Comparison of ENCODE assay signal across 14 mouse cellular contexts in genomic region chr1:19088078-19088477, GRCm38 (mm10). TPM values are rescaled to one million over a fixed set of nuclear protein-coding genes. Genes with fewer than 3 reads are reported as not detected.
DNase-seq lines count a peak whose midpoint lies in the region; ATAC-seq lines count a peak whose summit lies in the region.
"Had no signal": no experiment of that assay in that cellular context is flagged by ENCODE, and none has a peak within 500 bp of the region (broad histone marks: within the 10 kb centered on the region; RNA-seq: fewer than 3 reads in every experiment).

No protein-coding gene starts in this region.

- no peak overlapping the region for H3K4me2 ChIP-seq in hindbrain, embryonic 11.5 days (replicated peaks; ENCODE audit: low read depth, low read length)
- peak overlapping the region; percentile 15; the same call in 1 of the 2 replicates for H3K4me2 ChIP-seq in midbrain, embryonic 13.5 days (replicated peaks)
- H3K4me2 ChIP-seq: embryonic facial prominence, embryonic 15.5 days; liver, embryonic 12.5 days had no signal

- H3K36me3 ChIP-seq in hindbrain, embryonic 11.5 days (ENCODE audit: control insufficient read depth, insufficient read depth, low read length) = no peaks in the 10 kb centered on the region
- no peaks in the 10 kb centered on the region for H3K36me3 ChIP-seq in hindbrain, embryonic 10.5 days
- no peaks in the 10 kb centered on the region for H3K36me3 ChIP-seq in midbrain, embryonic 13.5 days
- H3K36me3 ChIP-seq: embryonic facial prominence, embryonic 15.5 days; liver, embryonic 12.5 days had no signal

- no peak overlapping the region for H3K27ac ChIP-seq in hindbrain, embryonic 11.5 days (ENCODE audit: low read depth, low read length)
- no peak overlapping the region for H3K27ac ChIP-seq in hindbrain, embryonic 10.5 days
- no peak overlapping the region for H3K27ac ChIP-seq in midbrain, embryonic 13.5 days
- H3K27ac ChIP-seq: embryonic facial prominence, embryonic 15.5 days; liver, embryonic 12.5 days had no signal

- H3K4me1 ChIP-seq in hindbrain, embryonic 11.5 days (replicated peaks; ENCODE audit: control insufficient read depth, insufficient read depth, low read length) = no peaks in the 10 kb centered on the region
- no peaks in the 10 kb centered on the region for H3K4me1 ChIP-seq in hindbrain, embryonic 10.5 days (replicated peaks)
- H3K4me1 ChIP-seq in midbrain, embryonic 13.5 days (replicated peaks) = peaks cover 3% of the 10 kb centered on the region; the same call in 1 of the 2 replicates
- H3K4me1 ChIP-seq: embryonic facial prominence, embryonic 15.5 days; liver, embryonic 12.5 days had no signal

- peak; percentile 53 for DNase-seq in hindbrain, embryonic 11.5 days (ENCODE audit: low spot score)
- DNase-seq in hindbrain, embryonic 10.5 days (ENCODE audit: low spot score) = no peak
- DNase-seq in NIH3T3 (ENCODE audit: low read depth) = peak; percentile 25
- DNase-seq in forelimb bud, embryonic 11.5 days (ENCODE audit: low read depth, low spot score) = peak; percentile 52
- no peak for DNase-seq in T-cell, adult 2 months (ENCODE audit: low spot score)
- no peak for DNase-seq in right cerebral cortex, postnatal 4 days
- DNase-seq in right cerebral cortex, postnatal 14 days = no peak
- DNase-seq: gastrocnemius, postnatal 25 days; right cerebral cortex, postnatal 25 days had no signal

- no peak overlapping the region for H3K4me3 ChIP-seq in hindbrain, embryonic 11.5 days (ENCODE audit: low read depth, low read length)
- H3K4me3 ChIP-seq in hindbrain, embryonic 10.5 days = no peak overlapping the region
- no peak overlapping the region for H3K4me3 ChIP-seq in midbrain, embryonic 13.5 days (replicated peaks)
- H3K4me3 ChIP-seq: embryonic facial prominence, embryonic 15.5 days; liver, embryonic 12.5 days had no signal

- 13% methylated on average over 8 of the region's 8 CpGs for WGBS in hindbrain, embryonic 11.5 days
- WGBS in hindbrain, embryonic 10.5 days = 12% methylated on average over 8 of the region's 8 CpGs
- WGBS in midbrain, embryonic 13.5 days = 7% methylated on average over 8 of the region's 8 CpGs

- H3K9ac ChIP-seq in hindbrain, embryonic 11.5 days (ENCODE audit: low read depth, low read length) = no peak overlapping the region
- no peak overlapping the region for H3K9ac ChIP-seq in midbrain, embryonic 13.5 days (replicated peaks)
- H3K9ac ChIP-seq: embryonic facial prominence, embryonic 15.5 days; liver, embryonic 12.5 days had no signal

- H3K27me3 ChIP-seq in hindbrain, embryonic 11.5 days (ENCODE audit: control insufficient read depth, insufficient read depth, low read length) = no peaks in the 10 kb centered on the region
- no peaks in the 10 kb centered on the region for H3K27me3 ChIP-seq in hindbrain, embryonic 10.5 days (ENCODE audit: insufficient read depth, poor library complexity, severe bottlenecking)
- H3K27me3 ChIP-seq in midbrain, embryonic 13.5 days = peaks cover 13% of the 10 kb centered on the region
- H3K27me3 ChIP-seq: embryonic facial prominence, embryonic 15.5 days; liver, embryonic 12.5 days had no signal

- peak; percentile 82 for ATAC-seq in hindbrain, embryonic 11.5 days (ENCODE audit: low FRiP score)
- ATAC-seq in midbrain, embryonic 13.5 days = peak; percentile 80
- ATAC-seq: liver, embryonic 12.5 days had no signal

- no peaks in the 10 kb centered on the region for H3K9me3 ChIP-seq in hindbrain, embryonic 11.5 days (ENCODE audit: control insufficient read depth, low read length)
- H3K9me3 ChIP-seq in hindbrain, embryonic 10.5 days = no peaks in the 10 kb centered on the region
- no peaks in the 10 kb centered on the region for H3K9me3 ChIP-seq in midbrain, embryonic 13.5 days
- H3K9me3 ChIP-seq: embryonic facial prominence, embryonic 15.5 days; liver, embryonic 12.5 days had no signal

RNA-seq across cellular contexts. Expression of gene Tfap2d, which starts 14.7 kb away (rescaled TPM):
- 0.68 and 0.74 TPM in 2 replicates for polyA plus RNA-seq in hindbrain, embryonic 11.5 days (2014; fragmentation: Nextera tagmentation; extraction: Ambion mirVana)
- 0.50 and 0.61 TPM in 2 replicates for polyA plus RNA-seq in hindbrain, embryonic 10.5 days (2016; fragmentation: Nextera tagmentation; extraction: Ambion mirVana)
- polyA plus RNA-seq in midbrain, embryonic 13.5 days (2015; fragmentation: Nextera tagmentation; extraction: Ambion mirVana) = 41.3 and 54.1 TPM in 2 replicates
- polyA plus RNA-seq: C2C12; embryonic facial prominence, embryonic 15.5 days; liver, embryonic 12.5 days; testis, adult 2 months had no signal

Comparison
In these comparisons a context has a peak if more than half of its experiments do, and no peak if none do; other contexts are left out.
1. DNase-seq: peak in hindbrain, embryonic 11.5 days (single experiment), NIH3T3 (single experiment) and forelimb bud, embryonic 11.5 days (single experiment); none in hindbrain, embryonic 10.5 days (single experiment), T-cell, adult 2 months (single experiment), right cerebral cortex, postnatal 4 days (single experiment) and right cerebral cortex, postnatal 14 days (single experiment).
2. RNA of gene Tfap2d, which starts 14.7 kb away (polyA plus RNA-seq): 41.3 to 54.1 TPM in midbrain, embryonic 13.5 days; 0.68 to 0.74 TPM in hindbrain, embryonic 11.5 days and 0.50 to 0.61 TPM in hindbrain, embryonic 10.5 days; every median in the first group is over 10 times any median in the second.